Mouse (Mus musculus) spleen, adult 2 months (tissue): ENCODE data around the gene Bmper.

Experiments
- CTCF ChIP-seq: fragments of 200-500 bp; IDR thresholded peaks from 2 replicates; pipeline ENCODE4 v1.5.1; 2011; ENCODE audit warnings: mild to moderate bottlenecking, inconsistent platforms; ENCODE audit not compliant: insufficient read depth, insufficient read length, insufficient replicate concordance; ENCODE audit errors: extremely low read depth
- POLR2A ChIP-seq: fragments of 200-500 bp; IDR thresholded peaks from 2 replicates; pipeline ENCODE4 v1.6.1; 2011; ENCODE audit warnings: low read depth, low read length, inconsistent platforms

DNA sequence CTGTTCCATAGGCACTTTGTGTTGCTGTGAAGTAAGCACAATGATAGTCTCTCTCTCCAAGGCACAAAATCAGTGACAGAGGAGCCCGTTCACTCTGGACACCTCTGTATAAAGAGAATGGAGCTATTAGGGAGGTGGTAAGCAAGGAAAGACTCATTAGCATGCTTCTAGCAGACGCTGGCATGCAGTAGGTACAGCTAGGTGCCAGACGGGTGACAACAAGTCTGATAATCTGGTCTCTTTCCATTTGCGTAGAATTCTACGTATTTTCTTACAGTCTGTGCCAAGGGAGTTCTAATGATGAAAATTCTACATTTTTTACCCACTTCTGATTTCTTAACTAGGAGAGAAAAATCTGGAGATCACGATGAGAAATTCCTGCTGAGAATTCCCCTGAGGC lies 72.7 kb downstream of the Bmper start:
- TF ChIP-seq POLR2A (no peak), CTCF (no peak)
